Mouse (Mus musculus): ENCODE data around the gene Vmn1r22.
"Not testable (repeated sequence)": the region's sequence is repeated elsewhere in the genome, so short reads cannot be mapped to it uniquely, and the experiment has no call there.

- not testable (repeated sequence) for TF ChIP-seq POLR2A, CTCF (IDR thresholded peaks at IDR 0.05; ENCODE audit: insufficient read depth, low read depth, low read length)
These were observed 56.7 kb downstream of the Vmn1r22 start for GRCm38 (mm10) chr6:57851177-57851576.

Measured in olfactory bulb, adult 2 months (tissue).